Mouse (Mus musculus): ENCODE data around the gene Mum1. TPM values are rescaled to one million over a fixed set of nuclear protein-coding genes. Genes with fewer than 3 reads are reported as not detected.

The Mum1 gene
- polyA plus RNA-seq, 1 experiment from 2014 or later = 74.8 TPM

- WGBS = 1% methylated on average over 81 of the region's 81 CpGs
- Histone ChIP-seq H3K9ac (peak overlapping the region; percentile 100), H3K36me3 (peaks cover 22% of the 10 kb centered on the region), H3K27me3 (no peaks in the 10 kb centered on the region), H3K4me3 (replicated peaks) (peak overlapping the region; percentile 98), H3K4me1 (peaks cover 65% of the 10 kb centered on the region), H3K9me3 (replicated peaks) (no peaks in the 10 kb centered on the region), H3K4me2 (peak overlapping the region; percentile 83), H3K27ac (peak overlapping the region; percentile 82)
- ATAC-seq (replicated peaks; ENCODE audit: low FRiP score) = peak; percentile 33
These were observed 38.3 kb downstream of the Mum1 start for GRCm38 (mm10) chr10:80264341-80265148.

- peaks cover 63% of the 10 kb centered on the region for H3K4me1 ChIP-seq
- peak overlapping the region; percentile 82 for H3K27ac ChIP-seq
- H3K4me2 ChIP-seq = peak overlapping the region; percentile 83
- peaks cover 25% of the 10 kb centered on the region for H3K36me3 ChIP-seq
- peak overlapping the region; percentile 98 for H3K4me3 ChIP-seq (replicated peaks)
- H3K9ac ChIP-seq = peak overlapping the region; percentile 100
- 0% methylated on average over 18 of the region's 18 CpGs for WGBS
- H3K27me3 ChIP-seq = no peaks in the 10 kb centered on the region
- no peak for ATAC-seq (replicated peaks; ENCODE audit: low FRiP score)
- H3K9me3 ChIP-seq (replicated peaks) = no peaks in the 10 kb centered on the region
These were observed 38.9 kb downstream of the Mum1 start for GRCm38 (mm10) chr10:80265149-80265486.

- 93% methylated on average over 2 of the region's 2 CpGs for WGBS
- peaks cover 66% of the 10 kb centered on the region for H3K4me1 ChIP-seq
- H3K9ac ChIP-seq = no peak overlapping the region
- 0 out of 2 replicates have a peak overlapping the region, but pooled peaks have one; percentile 34 for H3K27ac ChIP-seq
- H3K27me3 ChIP-seq = no peaks in the 10 kb centered on the region
- no peak overlapping the region for H3K4me3 ChIP-seq (replicated peaks)
- no peaks in the 10 kb centered on the region for H3K9me3 ChIP-seq (replicated peaks)
- H3K36me3 ChIP-seq = peaks cover 66% of the 10 kb centered on the region
- no peak for ATAC-seq (replicated peaks; ENCODE audit: low FRiP score)
- H3K4me2 ChIP-seq = no peak overlapping the region
These were observed 43.9 kb downstream of the Mum1 start for GRCm38 (mm10) chr10:80270099-80270498.

- no peak for ATAC-seq (replicated peaks; ENCODE audit: low FRiP score)
- Histone ChIP-seq H3K9me3 (replicated peaks) (no peaks in the 10 kb centered on the region), H3K36me3 (peaks cover 72% of the 10 kb centered on the region), H3K4me2 (no peak overlapping the region), H3K4me3 (replicated peaks) (no peak overlapping the region), H3K9ac (no peak overlapping the region), H3K27me3 (no peaks in the 10 kb centered on the region), H3K27ac (0 out of 2 replicates have a peak overlapping the region, but pooled peaks have one; percentile 34), H3K4me1 (peaks cover 63% of the 10 kb centered on the region)
- 78% methylated on average over 6 of the region's 6 CpGs for WGBS
These were observed 44.5 kb downstream of the Mum1 start for GRCm38 (mm10) chr10:80270734-80271181.

- Histone ChIP-seq H3K4me1 (peaks cover 57% of the 10 kb centered on the region), H3K4me2 (no peak overlapping the region), H3K36me3 (peaks cover 78% of the 10 kb centered on the region), H3K4me3 (replicated peaks) (no peak overlapping the region), H3K9ac (no peak overlapping the region), H3K9me3 (replicated peaks) (no peaks in the 10 kb centered on the region), H3K27ac (no peak overlapping the region), H3K27me3 (no peaks in the 10 kb centered on the region)
- no peak for ATAC-seq (replicated peaks; ENCODE audit: low FRiP score)
- WGBS = 82% methylated on average over 5 of the region's 5 CpGs
These were observed 45.1 kb downstream of the Mum1 start for GRCm38 (mm10) chr10:80271186-80271843.

GRCm38 (mm10) chr10:80271870-80272585 lies 45.8 kb downstream of the Mum1 start:
- no peaks in the 10 kb centered on the region for H3K9me3 ChIP-seq (replicated peaks)
- WGBS = 87% methylated on average over 8 of the region's 8 CpGs
- peaks cover 83% of the 10 kb centered on the region for H3K36me3 ChIP-seq
- no peak overlapping the region for H3K4me3 ChIP-seq (replicated peaks)
- peaks cover 50% of the 10 kb centered on the region for H3K4me1 ChIP-seq
- no peak for ATAC-seq (replicated peaks; ENCODE audit: low FRiP score)
- no peaks in the 10 kb centered on the region for H3K27me3 ChIP-seq
- H3K27ac ChIP-seq = no peak overlapping the region
- H3K9ac ChIP-seq = no peak overlapping the region
- H3K4me2 ChIP-seq = no peak overlapping the region

- Histone ChIP-seq H3K4me2 (no peak overlapping the region), H3K9ac (no peak overlapping the region), H3K4me3 (replicated peaks) (no peak overlapping the region), H3K27ac (no peak overlapping the region), H3K36me3 (peaks cover 87% of the 10 kb centered on the region), H3K27me3 (no peaks in the 10 kb centered on the region), H3K4me1 (peaks cover 34% of the 10 kb centered on the region), H3K9me3 (replicated peaks) (no peaks in the 10 kb centered on the region)
- 92% methylated on average over 3 of the region's 3 CpGs for WGBS
- no peak for ATAC-seq (replicated peaks; ENCODE audit: low FRiP score)
These were observed 47.6 kb downstream of the Mum1 start for GRCm38 (mm10) chr10:80273847-80274246.

- no peak for ATAC-seq (replicated peaks; ENCODE audit: low FRiP score)
These were observed 50.0 kb downstream of the Mum1 start for GRCm38 (mm10) chr10:80276238-80276637.

GRCm38 (mm10) chr10:80278390-80278789 lies 52.2 kb downstream of the Mum1 start:
- ATAC-seq (replicated peaks; ENCODE audit: low FRiP score) = no peak
- peaks cover 99% of the 10 kb centered on the region for H3K36me3 ChIP-seq
- H3K4me1 ChIP-seq = peaks cover 26% of the 10 kb centered on the region
- H3K27me3 ChIP-seq = no peaks in the 10 kb centered on the region
- H3K9ac ChIP-seq = no peak overlapping the region
- H3K9me3 ChIP-seq (replicated peaks) = no peaks in the 10 kb centered on the region
- no peak overlapping the region for H3K4me3 ChIP-seq (replicated peaks)
- H3K4me2 ChIP-seq = no peak overlapping the region
- H3K27ac ChIP-seq = no peak overlapping the region
- 85% methylated on average over 9 of the region's 9 CpGs for WGBS

More at GRCm38 (mm10) chr10:80276238-80276637, 50.0 kb downstream of the Mum1 start:
- WGBS = 85% methylated on average over 5 of the region's 5 CpGs
- Histone ChIP-seq H3K36me3 (peaks cover 91% of the 10 kb centered on the region), H3K27me3 (no peaks in the 10 kb centered on the region), H3K4me1 (peaks cover 26% of the 10 kb centered on the region), H3K9ac (no peak overlapping the region), H3K4me3 (replicated peaks) (no peak overlapping the region), H3K4me2 (no peak overlapping the region), H3K27ac (no peak overlapping the region), H3K9me3 (replicated peaks) (no peaks in the 10 kb centered on the region)

GRCm38 (mm10) chr10:80279273-80279672 lies 53.0 kb downstream of the Mum1 start:
- 84% methylated on average over 12 of the region's 12 CpGs for WGBS
- H3K4me2 ChIP-seq = no peak overlapping the region
- H3K27ac ChIP-seq = no peak overlapping the region
- H3K4me3 ChIP-seq (replicated peaks) = no peak overlapping the region
- no peak overlapping the region for H3K9ac ChIP-seq
- peaks cover 21% of the 10 kb centered on the region for H3K4me1 ChIP-seq
- no peaks in the 10 kb centered on the region for H3K9me3 ChIP-seq (replicated peaks)
- H3K36me3 ChIP-seq = peaks cover 99% of the 10 kb centered on the region
- no peaks in the 10 kb centered on the region for H3K27me3 ChIP-seq
- ATAC-seq (replicated peaks; ENCODE audit: low FRiP score) = no peak

GRCm38 (mm10) chr10:80281304-80281703 lies 55.1 kb downstream of the Mum1 start:
- H3K4me1 ChIP-seq = peaks cover 27% of the 10 kb centered on the region
- peaks cover 97% of the 10 kb centered on the region for H3K36me3 ChIP-seq
- H3K9ac ChIP-seq = no peak overlapping the region
- no peak overlapping the region for H3K4me3 ChIP-seq (replicated peaks)
- H3K27ac ChIP-seq = peak overlapping the region; percentile 81
- H3K4me2 ChIP-seq = no peak overlapping the region
- no peaks in the 10 kb centered on the region for H3K9me3 ChIP-seq (replicated peaks)
- 67% methylated on average over 7 of the region's 7 CpGs for WGBS
- peak; percentile 55 for ATAC-seq (replicated peaks; ENCODE audit: low FRiP score)
- H3K27me3 ChIP-seq = no peaks in the 10 kb centered on the region

GRCm38 (mm10) chr10:80281921-80282371 lies 55.7 kb downstream of the Mum1 start:
- peak; percentile 53 for ATAC-seq (replicated peaks; ENCODE audit: low FRiP score)
- H3K27ac ChIP-seq = peak overlapping the region; percentile 81
- H3K4me3 ChIP-seq (replicated peaks) = no peak overlapping the region
- H3K27me3 ChIP-seq = no peaks in the 10 kb centered on the region
- H3K36me3 ChIP-seq = peaks cover 97% of the 10 kb centered on the region
- H3K4me2 ChIP-seq = no peak overlapping the region
- H3K9ac ChIP-seq = no peak overlapping the region
- WGBS = 74% methylated on average over 8 of the region's 8 CpGs
- peaks cover 27% of the 10 kb centered on the region for H3K4me1 ChIP-seq
- no peaks in the 10 kb centered on the region for H3K9me3 ChIP-seq (replicated peaks)

Data from kidney, embryonic 15.5 days (tissue).